Mouse (Mus musculus) megakaryocyte, embryonic 14.5 days (primary cell): ENCODE data around the gene Mri1. TPM values are rescaled to one million over a fixed set of nuclear protein-coding genes. Genes with fewer than 3 reads are reported as not detected.
"Not testable (repeated sequence)": the region's sequence is repeated elsewhere in the genome, so short reads cannot be mapped to it uniquely, and the experiment has no call there.

Experiments
- H3K27me3 ChIP-seq: replicated peaks from 2 replicates; pipeline ENCODE3; 2012; ENCODE audit warnings: inconsistent platforms
- H3K36me3 ChIP-seq: replicated peaks from 2 replicates; pipeline ENCODE3; 2012; ENCODE audit warnings: low read length, inconsistent platforms, mixed read lengths
- H3K4me1 ChIP-seq: 2 replicates; pipeline ENCODE4 v1.6.1; 2012; ENCODE audit warnings: inconsistent platforms
- H3K4me3 ChIP-seq: replicated peaks from 2 replicates; pipeline ENCODE3; 2012; ENCODE audit warnings: moderate library complexity, mild to moderate bottlenecking, inconsistent platforms
- H3K9me3 ChIP-seq: 2 replicates; pipeline ENCODE4 v1.6.1; 2012; ENCODE audit warnings: inconsistent platforms
- FLI1 ChIP-seq: IDR thresholded peaks from 2 replicates; pipeline ENCODE4 v1.6.1; 2012; ENCODE audit warnings: low read length, inconsistent platforms, mixed read lengths
- GATA1 ChIP-seq: IDR thresholded peaks from 3 replicates; pipeline ENCODE4 v1.6.1; 2012; ENCODE audit warnings: mixed read lengths, low read length, inconsistent platforms, borderline replicate concordance
- polyA plus RNA-seq: library from polyadenylated mRNA; stranded (reverse); fragments of >175 nt; gene quantifications from 2 replicates; pipeline ENCODE4 v1.2.3, GENCODE M21; 2012; ENCODE audit warnings: low replicate concordance; ENCODE audit not compliant: insufficient read depth

The Mri1 gene
- 106 and 208 TPM in 2 replicates for polyA plus RNA-seq

- H3K4me1 ChIP-seq = peaks cover 81% of the 10 kb centered on the region
- H3K27me3 ChIP-seq = no peaks in the 10 kb centered on the region
- H3K36me3 ChIP-seq = peaks cover 82% of the 10 kb centered on the region
- H3K9me3 ChIP-seq = no peaks in the 10 kb centered on the region
- peak within 1 kb of the TSS; percentile 96 for H3K4me3 ChIP-seq
- TF ChIP-seq GATA1 (no peak), FLI1 (no peak)
These were observed at the start of gene Mri1 for GRCm38 (mm10) chr8:84256822-84257610. Gene Mri1, minus strand, starts transcription at chr8:84257326.

GRCm38 (mm10) chr8:84303951-84304350, 46.8 kb upstream of the Mri1 start:
- Histone ChIP-seq H3K4me1 (no peaks in the 10 kb centered on the region), H3K4me3 (no peak overlapping the region), H3K36me3 (no peaks in the 10 kb centered on the region), H3K9me3 (peaks cover 27% of the 10 kb centered on the region), H3K27me3 (peaks cover 20% of the 10 kb centered on the region)
- TF ChIP-seq GATA1 (no peak), FLI1 (no peak)

GRCm38 (mm10) chr8:84297029-84297785, 40.1 kb upstream of the Mri1 start:
- Histone ChIP-seq H3K4me3 (no peak overlapping the region), H3K27me3 (peaks cover 37% of the 10 kb centered on the region), H3K4me1 (no peaks in the 10 kb centered on the region), H3K36me3 (no peaks in the 10 kb centered on the region), H3K9me3 (peaks cover 16% of the 10 kb centered on the region)
- TF ChIP-seq GATA1 (no peak), FLI1 (no peak)

GRCm38 (mm10) chr8:84291688-84292087, 34.6 kb upstream of the Mri1 start:
- TF ChIP-seq FLI1 = no peak
- TF ChIP-seq GATA1 = no peak
- Histone ChIP-seq H3K36me3 (no peaks in the 10 kb centered on the region), H3K27me3 (peaks cover 18% of the 10 kb centered on the region), H3K4me3 (no peak overlapping the region), H3K9me3 (no peaks in the 10 kb centered on the region), H3K4me1 (peaks cover 12% of the 10 kb centered on the region)

- TF ChIP-seq GATA1 = no peak
- TF ChIP-seq FLI1 = no peak
- Histone ChIP-seq H3K27me3 (peaks cover 13% of the 10 kb centered on the region), H3K4me3 (no peak overlapping the region), H3K36me3 (no peaks in the 10 kb centered on the region), H3K4me1 (peaks cover 12% of the 10 kb centered on the region), H3K9me3 (no peaks in the 10 kb centered on the region)
These were observed 34.0 kb upstream of the Mri1 start for GRCm38 (mm10) chr8:84291086-84291485.

- Histone ChIP-seq H3K27me3 (peaks cover 7% of the 10 kb centered on the region), H3K4me3 (no peak overlapping the region), H3K9me3 (no peaks in the 10 kb centered on the region), H3K4me1 (peaks cover 30% of the 10 kb centered on the region), H3K36me3 (no peaks in the 10 kb centered on the region)
- TF ChIP-seq FLI1 (no peak), GATA1 (no peak)
These were observed 31.8 kb upstream of the Mri1 start for GRCm38 (mm10) chr8:84288892-84289291.

- Histone ChIP-seq H3K4me3 (peak overlapping the region; percentile 82), H3K4me1 (peaks cover 41% of the 10 kb centered on the region)
- not testable (repeated sequence) for H3K27me3 ChIP-seq, H3K9me3 ChIP-seq, H3K36me3 ChIP-seq
These were observed 28.5 kb upstream of the Mri1 start for GRCm38 (mm10) chr8:84285665-84286064.

- no peaks in the 10 kb centered on the region for H3K27me3 ChIP-seq
- peaks cover 43% of the 10 kb centered on the region for H3K4me1 ChIP-seq
- H3K4me3 ChIP-seq = peak overlapping the region; percentile 82
- TF ChIP-seq GATA1 (no peak), FLI1 (no peak)
- H3K36me3 ChIP-seq = no peaks in the 10 kb centered on the region
- no peaks in the 10 kb centered on the region for H3K9me3 ChIP-seq
These were observed 27.5 kb upstream of the Mri1 start for GRCm38 (mm10) chr8:84284608-84285063.

- Histone ChIP-seq H3K27me3 (no peaks in the 10 kb centered on the region), H3K9me3 (no peaks in the 10 kb centered on the region), H3K4me3 (no peak overlapping the region), H3K36me3 (no peaks in the 10 kb centered on the region), H3K4me1 (peaks cover 62% of the 10 kb centered on the region)
- no peak for TF ChIP-seq FLI1
- TF ChIP-seq GATA1 = no peak
These were observed 23.7 kb upstream of the Mri1 start for GRCm38 (mm10) chr8:84280777-84281176.

- TF ChIP-seq GATA1 (peak; percentile 51; the same call in 1 of the 3 replicates), FLI1 (no peak)
- Histone ChIP-seq H3K27me3 (no peaks in the 10 kb centered on the region), H3K9me3 (no peaks in the 10 kb centered on the region), H3K4me3 (peak overlapping the region; percentile 68), H3K4me1 (peaks cover 71% of the 10 kb centered on the region), H3K36me3 (peaks cover 9% of the 10 kb centered on the region)
These were observed 19.3 kb upstream of the Mri1 start for GRCm38 (mm10) chr8:84276447-84276846.
